Mouse (Mus musculus): ENCODE data around the gene Tpsab1.

Tpsab1 gene

DNA sequence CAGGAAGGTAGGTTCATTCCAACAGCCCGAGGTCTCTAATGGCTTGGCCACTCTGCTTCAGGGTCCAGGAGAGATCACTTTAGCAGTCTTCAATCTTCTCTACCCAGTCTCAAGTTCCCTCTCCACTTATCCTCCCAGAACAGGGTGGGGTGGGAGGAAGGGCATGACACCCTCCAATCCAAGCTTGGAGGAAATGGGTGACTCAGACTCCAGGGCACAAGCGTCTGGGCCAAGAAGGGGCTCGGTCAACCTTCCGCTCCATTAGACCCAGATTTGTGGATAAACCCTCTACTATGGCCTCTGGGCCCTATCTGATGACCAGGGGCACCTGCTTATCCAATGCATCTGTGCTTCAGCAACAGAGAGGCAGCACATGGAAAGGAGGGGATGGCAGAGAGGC, at the start of gene Tpsab1:
Gene Tpsab1 (minus strand): TSS at position 101 of the 400 bp plus-strand sequence.
- DNase-seq (ENCODE audit: low spot score in 2 of 2) = no peak

DNA sequence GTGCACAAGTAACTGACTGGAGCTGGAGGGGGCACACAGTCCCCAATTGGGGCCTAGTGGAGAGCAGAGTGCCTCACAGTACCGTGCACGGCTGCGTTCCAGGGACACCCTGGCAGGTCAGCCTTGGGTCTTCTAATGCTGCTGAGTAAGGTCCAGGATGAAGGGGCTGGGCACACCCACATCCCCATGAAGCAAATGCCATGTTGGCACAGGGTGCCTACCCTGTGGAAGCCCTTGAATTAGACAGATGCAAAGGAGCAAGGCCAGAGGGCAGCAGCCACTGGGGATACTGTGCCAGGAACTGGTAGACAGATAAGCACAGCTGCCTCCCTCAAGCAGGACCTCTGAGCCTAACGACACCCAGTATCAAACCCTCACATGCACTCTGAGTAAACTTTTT, 49.2 kb upstream of the Tpsab1 start:
- no peak for DNase-seq (ENCODE audit: low spot score in 2 of 2)

DNA sequence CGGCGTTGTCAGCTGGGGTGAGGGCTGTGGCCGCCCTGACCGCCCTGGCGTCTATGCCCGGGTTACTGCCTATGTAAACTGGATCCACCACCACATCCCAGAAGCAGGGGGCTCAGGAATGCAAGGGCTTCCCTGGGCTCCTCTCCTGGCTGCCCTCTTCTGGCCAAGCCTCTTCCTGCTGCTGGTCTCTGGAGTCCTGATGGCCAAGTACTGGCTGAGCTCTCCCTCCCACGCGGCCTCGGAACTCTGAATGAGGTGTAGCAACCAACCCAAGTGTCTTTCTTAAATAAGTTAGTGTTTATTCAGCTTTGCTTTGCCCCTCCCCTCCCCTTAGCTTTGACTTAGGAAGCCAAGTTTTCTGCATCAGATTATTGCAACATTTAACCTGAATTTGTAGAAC, 28.6 kb upstream of the Tpsab1 start:
- DNase-seq (ENCODE audit: low spot score in 2 of 2) = no peak

DNA sequence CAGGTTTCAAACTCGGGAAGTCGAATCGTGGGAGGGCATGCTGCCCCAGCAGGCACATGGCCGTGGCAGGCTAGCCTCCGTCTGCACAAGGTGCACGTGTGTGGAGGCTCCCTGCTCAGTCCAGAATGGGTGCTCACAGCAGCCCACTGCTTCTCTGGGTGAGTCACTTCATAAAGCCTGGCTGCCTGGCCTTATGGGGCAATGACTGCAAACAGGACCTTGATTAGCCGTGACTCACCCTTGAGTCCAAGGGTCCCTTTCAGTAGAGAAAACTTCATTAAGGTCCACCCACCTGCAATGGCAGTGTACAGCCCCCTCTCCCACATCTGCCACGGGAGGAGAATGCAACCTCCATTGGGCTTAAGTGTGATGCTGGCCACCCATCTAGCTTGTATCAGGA, 27.1 kb upstream of the Tpsab1 start:
- no peak for DNase-seq (ENCODE audit: low spot score in 2 of 2)

DNA sequence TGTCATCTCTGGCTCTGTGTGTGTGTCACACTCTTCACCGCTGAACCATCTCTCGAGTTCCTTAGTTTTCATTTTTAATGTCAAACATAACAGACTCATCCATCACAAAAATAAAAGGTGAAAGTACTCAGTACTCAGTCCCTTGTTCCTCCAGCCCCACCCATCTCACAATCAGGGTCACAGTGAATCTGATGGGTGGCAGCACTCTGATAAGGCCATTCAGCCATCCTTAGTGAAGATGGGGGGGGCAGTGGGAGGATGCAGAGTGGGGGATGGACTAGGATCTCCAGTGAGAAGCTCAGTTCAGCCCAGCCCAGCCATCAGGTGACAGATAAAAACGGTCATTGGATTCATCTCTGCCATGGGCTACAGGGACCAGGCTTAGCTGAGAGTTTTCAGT, 23.6 kb upstream of the Tpsab1 start, which contains the start of gene Tpsg1:
Gene Tpsg1 (plus strand): TSS at position 301 of the 400 bp plus-strand sequence.
- no peak for DNase-seq (ENCODE audit: low spot score in 2 of 2)

DNA sequence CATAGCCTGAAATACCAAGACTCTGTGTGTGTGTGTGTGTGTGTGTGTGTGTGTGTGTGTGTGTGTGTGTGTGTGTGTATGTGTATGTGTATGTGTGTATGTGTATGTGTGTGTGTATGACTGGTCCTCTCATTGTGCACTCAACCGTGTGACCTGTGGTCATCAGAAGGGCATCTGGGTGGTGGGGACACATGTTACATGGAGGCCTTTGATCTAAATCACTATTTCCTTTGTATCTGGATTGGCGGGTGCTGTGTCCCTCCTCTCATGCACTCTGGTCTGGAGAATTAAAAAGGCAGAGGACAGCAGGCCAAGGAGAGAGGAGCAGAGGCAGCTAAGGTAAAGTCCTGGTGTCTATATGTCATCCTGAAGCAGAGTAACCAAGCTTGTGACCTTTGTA, 20.6 kb upstream of the Tpsab1 start, which contains the start of gene Tpsb2:
Gene Tpsb2 (plus strand): TSS at position 301 of the 400 bp plus-strand sequence.
- no peak for DNase-seq (ENCODE audit: low spot score in 2 of 2)

DNA sequence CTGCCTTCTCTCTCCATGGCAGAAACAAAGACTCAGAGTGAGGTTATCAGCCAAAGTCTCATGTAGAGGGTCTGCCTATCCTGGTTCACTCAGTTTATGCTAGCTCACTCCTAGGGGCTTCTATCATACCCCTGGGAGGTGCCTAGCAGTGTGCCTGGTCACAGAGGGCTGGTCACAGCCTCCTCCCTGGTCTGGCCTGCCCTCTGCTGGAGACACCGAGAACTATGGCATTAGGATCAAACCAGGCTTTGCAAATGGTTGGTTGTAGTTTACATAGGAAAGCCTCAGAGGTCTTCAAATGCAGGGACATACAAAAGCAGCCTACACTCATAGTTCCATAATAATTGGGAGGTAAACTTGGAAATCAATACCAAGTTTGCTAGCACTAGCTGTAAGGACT, 18.4 kb upstream of the Tpsab1 start:
- no peak for DNase-seq (ENCODE audit: low spot score in 2 of 2)

DNA sequence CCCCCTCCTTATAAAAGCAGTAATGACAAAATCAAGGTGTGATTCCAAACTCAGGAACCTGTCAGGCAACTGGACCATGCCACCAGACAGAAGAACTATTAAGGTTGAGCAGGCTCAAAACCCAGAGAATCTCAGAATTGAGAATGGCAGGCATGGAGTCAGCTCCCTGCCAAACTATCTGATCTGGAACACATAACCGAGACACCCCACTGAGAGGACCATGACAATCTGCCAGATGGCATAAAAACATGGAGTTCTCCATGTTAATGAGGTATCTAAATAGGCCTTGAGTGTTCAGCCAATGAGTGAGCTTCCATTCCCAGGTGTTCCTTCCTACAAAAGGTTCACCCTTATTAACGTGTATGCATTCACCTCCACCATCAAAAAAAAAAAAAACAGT, 15.9 kb upstream of the Tpsab1 start:
- DNase-seq (ENCODE audit: low spot score in 2 of 2) = no peak

DNA sequence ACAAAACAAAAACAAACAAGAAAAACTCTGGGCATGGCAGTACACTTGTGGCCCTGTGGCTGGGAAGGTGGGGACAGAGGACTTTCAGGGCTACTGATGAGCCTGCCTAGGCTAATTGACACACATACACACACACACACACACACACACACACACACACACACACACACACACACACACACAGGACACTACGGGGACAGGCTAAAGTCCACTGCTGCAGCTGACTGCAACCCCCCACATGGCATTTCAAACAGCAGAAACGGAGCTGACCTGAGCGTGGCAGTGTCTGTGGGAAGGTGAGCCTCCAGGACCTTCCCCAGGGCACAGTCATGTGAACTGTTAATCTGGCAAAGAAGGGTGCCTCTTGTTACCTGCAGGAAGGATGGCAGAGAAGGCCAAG, 3.9 kb downstream of the Tpsab1 start:
- no peak for DNase-seq (ENCODE audit: low spot score in 2 of 2)

DNA sequence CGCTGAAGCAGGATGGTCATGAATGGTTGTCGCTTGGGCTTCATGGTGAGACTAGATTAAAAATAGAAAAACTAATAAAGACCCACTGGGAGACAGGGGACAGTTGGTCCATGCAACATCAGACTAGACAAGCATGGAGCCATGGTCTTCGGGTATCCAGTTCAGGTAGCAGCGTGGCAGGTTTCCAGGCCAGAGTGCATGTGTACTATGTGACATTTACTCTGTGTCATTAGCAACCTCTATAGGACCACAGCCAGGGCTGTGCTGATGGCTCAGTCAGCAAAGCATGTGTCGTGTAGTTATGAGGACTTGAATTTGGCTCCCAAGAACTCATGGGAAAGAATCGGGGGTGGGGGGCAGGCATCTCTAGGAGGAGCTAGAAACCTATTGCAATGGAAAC, 5.4 kb downstream of the Tpsab1 start:
- no peak for DNase-seq (ENCODE audit: low spot score in 2 of 2)

DNA sequence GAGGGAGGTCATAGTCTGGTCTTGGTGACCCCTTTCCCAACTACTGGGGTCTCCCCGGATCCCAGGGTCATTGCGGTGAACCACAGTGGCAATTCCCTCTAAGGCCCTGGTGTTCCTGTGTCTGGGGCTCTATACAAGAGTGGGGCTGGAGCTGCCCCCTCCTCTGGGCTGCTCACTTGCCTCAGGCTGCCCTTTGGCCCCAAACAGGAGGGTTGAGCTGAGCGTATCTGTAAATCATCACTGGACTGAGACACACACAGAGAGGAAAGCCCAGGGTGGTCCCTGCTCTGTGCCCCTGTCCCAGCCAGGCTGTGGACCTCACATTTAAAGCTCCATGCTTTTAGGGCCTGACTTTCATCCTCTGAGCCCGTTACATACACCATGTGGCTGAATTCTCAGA, 7.1 kb downstream of the Tpsab1 start:
- no peak for DNase-seq (ENCODE audit: low spot score in 2 of 2)

DNA sequence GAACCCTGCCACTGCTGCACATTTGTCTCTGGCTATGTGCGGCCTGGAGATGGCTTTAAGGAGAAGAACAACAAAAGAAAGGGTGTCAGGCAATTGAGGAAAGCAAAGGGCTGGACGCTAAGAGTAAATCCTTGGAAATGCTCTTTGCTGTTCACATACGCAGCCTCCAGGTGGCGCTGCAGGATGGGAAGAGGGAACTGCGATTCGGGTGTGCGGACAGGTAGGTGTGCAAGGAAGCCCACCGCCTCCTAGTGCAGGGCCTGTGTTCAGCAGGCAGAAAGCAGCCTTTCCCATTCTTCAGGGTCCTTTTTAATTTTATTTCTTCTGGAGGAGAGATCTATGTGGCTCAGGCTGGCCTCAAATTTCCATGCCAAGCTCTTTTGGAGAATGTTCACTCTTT, 11.4 kb downstream of the Tpsab1 start:
- DNase-seq (ENCODE audit: low spot score in 2 of 2) = no peak

DNA sequence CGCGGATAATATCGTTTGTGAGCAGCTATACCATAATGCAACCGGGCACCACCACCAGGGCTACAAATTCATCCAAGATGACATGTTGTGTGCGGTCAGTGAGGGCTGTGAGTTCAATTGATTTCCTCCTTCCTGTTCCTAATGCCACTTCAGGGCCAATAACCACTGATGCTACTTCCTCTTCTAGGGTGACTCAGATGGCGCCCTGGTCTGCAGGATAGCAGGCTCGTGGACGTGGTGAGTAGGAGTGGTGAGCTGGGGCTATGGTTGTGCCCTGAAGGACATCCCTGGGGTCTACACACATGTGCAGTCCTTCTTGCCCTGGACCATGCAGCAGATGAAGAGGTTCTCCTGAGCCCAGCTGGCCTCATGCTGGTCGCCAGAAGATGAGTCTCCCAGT, 13.0 kb downstream of the Tpsab1 start:
- DNase-seq (ENCODE audit: low spot score in 2 of 2) = no peak

DNA sequence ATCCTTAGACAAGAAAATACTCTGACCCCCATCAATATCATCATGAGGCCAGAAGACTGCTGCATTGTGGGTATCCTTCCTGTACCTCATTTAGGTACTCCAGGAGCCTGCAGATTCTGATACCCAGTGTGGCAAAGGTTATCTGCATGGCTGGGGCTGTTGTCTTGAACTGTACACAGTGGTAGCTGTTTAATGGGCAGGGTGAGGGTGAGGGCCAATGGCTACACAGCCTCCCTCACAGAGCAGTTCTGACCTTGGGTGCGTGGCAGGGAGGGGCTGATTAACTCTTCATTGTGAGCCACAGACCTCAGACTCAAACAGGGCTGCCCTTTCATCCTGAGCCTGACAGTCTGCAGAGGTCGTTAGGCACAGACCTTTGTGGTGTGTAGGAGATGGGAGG, 22.4 kb downstream of the Tpsab1 start:
- DNase-seq (ENCODE audit: low spot score in 2 of 2) = no peak

DNA sequence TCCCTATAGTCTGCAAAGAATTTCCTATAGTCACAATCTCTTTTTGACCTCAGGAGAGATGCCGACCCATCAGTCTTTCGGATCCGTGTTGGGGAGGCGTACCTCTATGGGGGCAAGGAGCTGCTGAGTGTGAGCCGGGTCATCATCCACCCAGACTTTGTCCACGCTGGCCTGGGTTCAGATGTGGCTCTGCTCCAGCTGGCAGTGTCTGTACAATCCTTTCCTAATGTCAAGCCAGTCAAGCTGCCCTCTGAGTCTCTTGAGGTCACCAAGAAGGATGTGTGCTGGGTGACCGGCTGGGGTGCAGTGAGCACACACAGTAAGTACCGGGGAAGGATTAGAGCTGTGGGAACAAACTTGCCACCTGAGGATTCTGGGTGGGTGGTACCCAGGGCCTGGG, 24.5 kb downstream of the Tpsab1 start:
- DNase-seq (ENCODE audit: low spot score in 2 of 2) = no peak

DNA sequence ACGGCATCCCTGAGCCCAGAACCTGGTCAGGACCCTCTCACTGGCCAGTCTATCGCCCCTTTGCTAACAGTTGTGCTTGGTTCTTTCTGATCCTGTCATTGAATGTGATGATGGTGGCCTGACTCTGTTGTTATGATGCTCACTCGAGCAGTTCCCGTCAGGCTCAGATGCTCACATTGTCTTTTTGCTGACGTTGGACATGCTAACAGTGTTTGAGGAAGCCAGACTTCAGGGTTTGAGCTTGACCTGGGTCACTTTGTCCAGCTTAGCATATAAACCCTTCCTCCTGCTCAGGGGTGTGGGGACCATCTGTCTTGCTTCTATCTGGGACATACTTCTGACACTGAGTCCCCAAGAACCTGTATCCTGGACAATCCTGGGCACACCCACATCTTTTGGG, 27.0 kb downstream of the Tpsab1 start, which contains the start of gene Prss29:
Gene Prss29 (plus strand): TSS at position 301 of the 400 bp plus-strand sequence.
- DNase-seq (ENCODE audit: low spot score in 2 of 2) = no peak

DNA sequence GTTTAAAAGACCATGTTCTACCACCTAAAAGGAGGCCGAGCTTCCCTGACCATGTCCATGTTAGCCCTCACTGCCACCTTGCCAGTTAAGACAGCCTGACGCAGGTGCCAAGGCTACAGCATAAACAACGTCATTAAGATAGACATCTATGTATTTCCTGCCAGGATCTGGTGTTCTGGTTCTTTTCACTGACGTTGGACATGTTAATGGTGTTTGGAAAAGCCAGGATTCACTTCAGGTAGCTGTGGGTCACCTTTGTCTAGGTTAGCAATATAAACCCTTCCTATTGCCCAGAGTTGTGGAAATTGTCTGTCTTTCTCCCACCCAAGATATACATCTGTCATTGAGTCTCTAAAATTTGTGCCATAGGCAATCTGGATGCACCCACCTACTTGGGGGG, 37.0 kb downstream of the Tpsab1 start, which contains the start of gene Prss28:
Gene Prss28 (plus strand): TSS at position 301 of the 400 bp plus-strand sequence.
- DNase-seq (ENCODE audit: low spot score in 2 of 2) = no peak

DNA sequence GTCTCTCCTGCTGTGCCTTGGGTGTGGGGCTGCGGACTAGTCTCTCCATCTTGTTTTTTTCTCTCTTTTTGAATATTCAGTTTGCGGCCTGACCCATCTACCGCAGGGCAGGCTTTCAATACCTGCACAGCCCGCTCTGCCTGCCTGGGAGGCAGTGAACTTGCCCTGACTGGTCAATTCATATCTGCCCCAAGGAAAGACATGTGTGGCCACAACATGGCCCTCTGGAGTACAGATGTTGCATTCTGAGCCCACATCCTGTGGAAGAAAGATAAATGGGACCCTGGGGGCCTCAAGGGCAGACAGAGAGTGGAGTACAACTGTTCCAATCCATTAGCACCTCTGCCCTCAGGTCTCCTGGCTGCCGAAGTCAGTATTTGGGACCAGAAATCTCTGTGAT, 47.3 kb downstream of the Tpsab1 start, which contains the start of gene Prss34:
Gene Prss34 (plus strand): TSS at position 301 of the 400 bp plus-strand sequence.
- no peak for DNase-seq (ENCODE audit: low spot score in 2 of 2)

DNA sequence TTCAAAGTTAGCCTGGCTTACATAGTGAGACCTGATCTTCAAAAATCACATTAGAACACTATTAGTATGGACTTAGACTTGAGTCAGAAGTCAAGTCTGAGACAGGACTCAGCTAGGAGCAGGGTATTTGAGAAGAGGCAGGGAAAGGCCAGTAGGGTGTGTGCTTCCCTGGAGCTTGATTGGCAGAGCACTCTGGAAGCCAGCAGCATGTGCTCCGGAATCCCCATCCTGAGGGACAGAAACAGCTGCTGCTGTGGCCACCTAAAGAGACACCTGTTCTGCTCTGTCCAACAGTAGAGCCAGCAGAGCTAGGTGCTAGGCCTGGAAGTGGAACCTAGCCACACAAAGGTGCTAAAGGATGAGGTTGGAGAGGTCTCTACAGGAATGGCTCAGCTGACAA, 51.3 kb downstream of the Tpsab1 start:
- no peak for DNase-seq (ENCODE audit: low spot score in 2 of 2)

DNA sequence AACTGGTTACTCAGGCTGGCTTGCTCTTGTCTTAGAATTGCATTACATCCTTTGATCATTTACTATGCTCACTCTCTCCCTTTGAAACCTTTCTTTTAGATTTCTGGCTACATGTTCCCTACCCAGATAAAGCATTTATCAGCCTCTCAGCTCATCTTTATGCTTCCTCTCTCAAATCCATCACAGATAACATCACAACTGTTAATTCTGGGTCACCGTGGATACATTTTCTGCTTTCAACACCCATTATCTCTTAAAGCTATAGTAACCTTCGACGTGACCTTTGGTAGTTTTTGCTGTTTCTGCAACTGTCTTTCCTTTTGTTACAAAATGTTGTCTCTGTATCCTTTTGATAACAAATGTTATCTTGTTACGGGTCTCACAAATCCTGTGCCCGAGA, 51.9 kb downstream of the Tpsab1 start:
- no peak for DNase-seq (ENCODE audit: low spot score in 2 of 2)

Data from spleen, postnatal 36 days (tissue).